Mouse (Mus musculus) intestine, embryonic 15.5 days (tissue): ENCODE data around the gene Wfdc18. TPM values are rescaled to one million over a fixed set of nuclear protein-coding genes. Genes with fewer than 3 reads are reported as not detected.

Experiments used
- ATAC-seq: fragments of 200-750 bp; cut with Nextera tagmentation; 2 replicates; pipeline ENCODE4 v1.8.0; 2017; ENCODE audit warnings: moderate TSS enrichment, moderate library complexity
- H3K27ac ChIP-seq: fragments of 300-500 bp; sonication (generic); 2 replicates; pipeline ENCODE4 v1.5.1; 2015; ENCODE audit warnings: mild to moderate bottlenecking, inconsistent platforms
- H3K27me3 ChIP-seq: fragments of 300-500 bp; sonication (generic); replicated peaks from 2 replicates; pipeline ENCODE4 v1.6.1; 2015; ENCODE audit warnings: inconsistent platforms
- H3K36me3 ChIP-seq: fragments of 300-500 bp; sonication (generic); 2 replicates; pipeline ENCODE4 v1.6.1; 2015; ENCODE audit warnings: inconsistent platforms
- H3K4me1 ChIP-seq: fragments of 300-500 bp; sonication (generic); replicated peaks from 2 replicates; pipeline ENCODE4 v1.6.1; 2015; ENCODE audit warnings: inconsistent platforms
- H3K4me2 ChIP-seq: fragments of 300-500 bp; sonication (generic); replicated peaks from 2 replicates; pipeline ENCODE4 v1.6.1; 2015; ENCODE audit warnings: mild to moderate bottlenecking, inconsistent platforms
- H3K4me3 ChIP-seq: fragments of 300-500 bp; sonication (generic); replicated peaks from 2 replicates; pipeline ENCODE4 v1.5.1; 2015; ENCODE audit warnings: inconsistent platforms
- H3K9ac ChIP-seq: fragments of 300-500 bp; sonication (generic); 2 replicates; pipeline ENCODE4 v1.6.1; 2015; ENCODE audit warnings: inconsistent platforms
- H3K9me3 ChIP-seq: fragments of 300-500 bp; sonication (generic); 2 replicates; pipeline ENCODE4 v1.6.1; 2016; ENCODE audit warnings: inconsistent platforms
- WGBS: fragments of 180-500 bp; shearing (Covaris S2); methylation state at CpG from one replicate; pipeline ENCODE4 v1.1.7; 2015; 5-methylcytosine and 5-hydroxymethylcytosine counted together
- polyA plus RNA-seq: library from polyadenylated mRNA; unstranded; fragments of >200 nt; fragmentation: Nextera tagmentation; extraction: Ambion mirVana; gene quantifications from 2 replicates; pipeline ENCODE4 v1.2.1, GENCODE M21; 2015

Wfdc18 gene
- polyA plus RNA-seq, 1 experiment from 2014 or later = 0.50 TPM

- no peak overlapping the region for H3K4me3 ChIP-seq
- 56% methylated on average over 3 of the region's 3 CpGs for WGBS
- no peak overlapping the region for H3K9ac ChIP-seq
- no peak overlapping the region for H3K4me2 ChIP-seq
- H3K36me3 ChIP-seq = no peaks in the 10 kb centered on the region
- no peaks in the 10 kb centered on the region for H3K27me3 ChIP-seq
- no peak for ATAC-seq
- no peak overlapping the region for H3K27ac ChIP-seq
- no peaks in the 10 kb centered on the region for H3K9me3 ChIP-seq
- no peaks in the 10 kb centered on the region for H3K4me1 ChIP-seq
Measured at GRCm38 (mm10) chr11:83728757-83729432, 20.1 kb downstream of the Wfdc18 start.

GRCm38 (mm10) chr11:83731116-83731515 lies 22.3 kb downstream of the Wfdc18 start:
- no peaks in the 10 kb centered on the region for H3K36me3 ChIP-seq
- H3K4me3 ChIP-seq = no peak overlapping the region
- H3K9me3 ChIP-seq = no peaks in the 10 kb centered on the region
- ATAC-seq = no peak
- no peak overlapping the region for H3K4me2 ChIP-seq
- H3K27me3 ChIP-seq = no peaks in the 10 kb centered on the region
- 76% methylated on average over 1 of the region's 1 CpGs for WGBS
- H3K9ac ChIP-seq = no peak overlapping the region
- H3K27ac ChIP-seq = no peak overlapping the region
- H3K4me1 ChIP-seq = no peaks in the 10 kb centered on the region

- H3K4me3 ChIP-seq = no peak overlapping the region
- no peak overlapping the region for H3K27ac ChIP-seq
- H3K4me2 ChIP-seq = no peak overlapping the region
- no peaks in the 10 kb centered on the region for H3K36me3 ChIP-seq
- H3K9me3 ChIP-seq = no peaks in the 10 kb centered on the region
- H3K9ac ChIP-seq = no peak overlapping the region
- H3K4me1 ChIP-seq = no peaks in the 10 kb centered on the region
- no peak for ATAC-seq
- 78% methylated on average over 5 of the region's 5 CpGs for WGBS
- H3K27me3 ChIP-seq = no peaks in the 10 kb centered on the region
Measured at GRCm38 (mm10) chr11:83733071-83733640, 24.3 kb downstream of the Wfdc18 start.

GRCm38 (mm10) chr11:83734215-83734614 lies 25.4 kb downstream of the Wfdc18 start:
- Histone ChIP-seq H3K4me3 (no peak overlapping the region), H3K4me2 (no peak overlapping the region), H3K9me3 (no peaks in the 10 kb centered on the region), H3K9ac (no peak overlapping the region), H3K27me3 (no peaks in the 10 kb centered on the region), H3K36me3 (no peaks in the 10 kb centered on the region), H3K4me1 (no peaks in the 10 kb centered on the region), H3K27ac (no peak overlapping the region)
- WGBS = 76% methylated on average over 1 of the region's 1 CpGs
- no peak for ATAC-seq

- Histone ChIP-seq H3K4me3 (no peak overlapping the region), H3K4me2 (no peak overlapping the region), H3K36me3 (no peaks in the 10 kb centered on the region), H3K4me1 (no peaks in the 10 kb centered on the region), H3K9me3 (no peaks in the 10 kb centered on the region), H3K27ac (no peak overlapping the region), H3K27me3 (no peaks in the 10 kb centered on the region), H3K9ac (no peak overlapping the region)
- no peak for ATAC-seq
- 62% methylated on average over 2 of the region's 2 CpGs for WGBS
Measured at GRCm38 (mm10) chr11:83735881-83736280, 27.1 kb downstream of the Wfdc18 start.

- Histone ChIP-seq H3K27me3 (no peaks in the 10 kb centered on the region), H3K27ac (no peak overlapping the region), H3K9ac (no peak overlapping the region), H3K9me3 (no peaks in the 10 kb centered on the region), H3K4me2 (no peak overlapping the region), H3K36me3 (no peaks in the 10 kb centered on the region), H3K4me3 (no peak overlapping the region), H3K4me1 (no peaks in the 10 kb centered on the region)
- 73% methylated on average over 3 of the region's 3 CpGs for WGBS
- ATAC-seq = no peak
Measured at GRCm38 (mm10) chr11:83737109-83737558, 28.3 kb downstream of the Wfdc18 start.

GRCm38 (mm10) chr11:83739241-83739640 lies 30.4 kb downstream of the Wfdc18 start:
- no peak for ATAC-seq
- Histone ChIP-seq H3K4me1 (no peaks in the 10 kb centered on the region), H3K4me3 (no peak overlapping the region), H3K9me3 (no peaks in the 10 kb centered on the region), H3K36me3 (no peaks in the 10 kb centered on the region), H3K27ac (no peak overlapping the region), H3K4me2 (no peak overlapping the region), H3K27me3 (no peaks in the 10 kb centered on the region), H3K9ac (no peak overlapping the region)
- WGBS = 21% methylated on average over 5 of the region's 5 CpGs

- 70% methylated on average over 4 of the region's 4 CpGs for WGBS
- ATAC-seq = no peak
- Histone ChIP-seq H3K27ac (no peak overlapping the region), H3K36me3 (no peaks in the 10 kb centered on the region), H3K4me2 (no peak overlapping the region), H3K4me3 (no peak overlapping the region), H3K27me3 (no peaks in the 10 kb centered on the region), H3K9ac (no peak overlapping the region), H3K9me3 (no peaks in the 10 kb centered on the region), H3K4me1 (no peaks in the 10 kb centered on the region)
Measured at GRCm38 (mm10) chr11:83740443-83740991, 31.7 kb downstream of the Wfdc18 start.

GRCm38 (mm10) chr11:83741841-83742240 lies 33.0 kb downstream of the Wfdc18 start:
- Histone ChIP-seq H3K4me3 (no peak overlapping the region), H3K27ac (no peak overlapping the region), H3K36me3 (no peaks in the 10 kb centered on the region), H3K4me1 (no peaks in the 10 kb centered on the region), H3K9me3 (no peaks in the 10 kb centered on the region), H3K9ac (no peak overlapping the region), H3K4me2 (no peak overlapping the region), H3K27me3 (no peaks in the 10 kb centered on the region)
- WGBS = 66% methylated on average over 5 of the region's 5 CpGs
- no peak for ATAC-seq

GRCm38 (mm10) chr11:83742731-83743355 lies 34.0 kb downstream of the Wfdc18 start:
- no peaks in the 10 kb centered on the region for H3K36me3 ChIP-seq
- no peaks in the 10 kb centered on the region for H3K27me3 ChIP-seq
- 62% methylated on average over 9 of the region's 9 CpGs for WGBS
- H3K4me1 ChIP-seq = no peaks in the 10 kb centered on the region
- no peak overlapping the region for H3K27ac ChIP-seq
- H3K9me3 ChIP-seq = no peaks in the 10 kb centered on the region
- no peak overlapping the region for H3K9ac ChIP-seq
- ATAC-seq = no peak
- no peak overlapping the region for H3K4me2 ChIP-seq
- H3K4me3 ChIP-seq = no peak overlapping the region

GRCm38 (mm10) chr11:83743525-83743924 lies 34.7 kb downstream of the Wfdc18 start:
- ATAC-seq = no peak

GRCm38 (mm10) chr11:83746152-83746551 lies 37.3 kb downstream of the Wfdc18 start:
- Histone ChIP-seq H3K4me3 (no peak overlapping the region), H3K36me3 (no peaks in the 10 kb centered on the region), H3K9ac (no peak overlapping the region), H3K27ac (no peak overlapping the region), H3K9me3 (no peaks in the 10 kb centered on the region), H3K4me2 (no peak overlapping the region), H3K4me1 (no peaks in the 10 kb centered on the region), H3K27me3 (no peaks in the 10 kb centered on the region)
- WGBS = 69% methylated on average over 4 of the region's 4 CpGs
- no peak for ATAC-seq

More at GRCm38 (mm10) chr11:83743525-83743924, 34.7 kb downstream of the Wfdc18 start:
- H3K9ac ChIP-seq = no peak overlapping the region
- no peaks in the 10 kb centered on the region for H3K36me3 ChIP-seq
- no peak overlapping the region for H3K4me3 ChIP-seq
- H3K9me3 ChIP-seq = no peaks in the 10 kb centered on the region
- WGBS = 70% methylated on average over 3 of the region's 3 CpGs
- no peaks in the 10 kb centered on the region for H3K4me1 ChIP-seq
- no peaks in the 10 kb centered on the region for H3K27me3 ChIP-seq
- no peak overlapping the region for H3K27ac ChIP-seq
- no peak overlapping the region for H3K4me2 ChIP-seq
